Mouse (Mus musculus) liver, embryonic 14.5 days (tissue): Measurements from ENCODE around the gene N4bp2l1. TPM values are rescaled to one million over a fixed set of nuclear protein-coding genes. Genes with fewer than 3 reads are reported as not detected.

Experiments used
- ATAC-seq: fragments of 200-750 bp; cut with Nextera tagmentation; 2 replicates; pipeline ENCODE4 v1.8.0; 2017; ENCODE audit warnings: moderate number of reproducible peaks, mild to moderate bottlenecking, moderate library complexity; ENCODE audit not compliant: insufficient read depth
- DNase-seq, 3 experiments: peaks; one replicate each; pipeline ENCODE4 v3.0.0-alpha.2; 2012 to 2013; ENCODE audit warnings: low read depth in 3 of 3, low spot score in 3 of 3
- H3K27ac ChIP-seq: fragments of 300-500 bp; sonication (generic); 2 replicates; pipeline ENCODE4 v1.5.1; 2014; ENCODE audit warnings: moderate library complexity, mild to moderate bottlenecking, control low read depth, inconsistent platforms
- H3K27me3 ChIP-seq: fragments of 300-500 bp; sonication (generic); 2 replicates; pipeline ENCODE4 v1.6.1; 2014; ENCODE audit warnings: mild to moderate bottlenecking, low read length, moderate library complexity; ENCODE audit not compliant: control insufficient read depth, insufficient read depth
- H3K36me3 ChIP-seq: fragments of 300-500 bp; sonication (generic); replicated peaks from 2 replicates; pipeline ENCODE4 v1.6.1; 2014; ENCODE audit warnings: low read depth; ENCODE audit not compliant: control insufficient read depth, insufficient read depth
- H3K4me1 ChIP-seq, 2 experiments: fragments of 200-500 bp in 1 of 2; fragments of 300-500 bp in 1 of 2; sonication (generic) in 1 of 2; replicated peaks; 2 replicates each; pipeline ENCODE4 v1.6.1; 2012 to 2014; ENCODE audit warnings: antibody characterized with exemption in 1 of 2, inconsistent platforms in 1 of 2, low read length in 1 of 2; ENCODE audit not compliant: control insufficient read depth in 2 of 2, insufficient read depth in 2 of 2
- H3K4me2 ChIP-seq: fragments of 300-500 bp; sonication (generic); 2 replicates; pipeline ENCODE4 v1.6.1; 2014; ENCODE audit warnings: low read depth, mild to moderate bottlenecking, control low read depth, moderate library complexity
- H3K4me3 ChIP-seq, 2 experiments: fragments of 200-500 bp in 1 of 2; fragments of 300-500 bp in 1 of 2; sonication (generic) in 1 of 2; 2 replicates each; pipeline ENCODE4 v1.5.1; 2012 to 2014; ENCODE audit warnings: low read depth in 2 of 2, low read length in 2 of 2, mild to moderate bottlenecking in 2 of 2, control low read depth in 1 of 2, inconsistent platforms in 1 of 2, moderate library complexity in 1 of 2; ENCODE audit not compliant: insufficient read depth in 1 of 2
- H3K9ac ChIP-seq: fragments of 300-500 bp; sonication (generic); replicated peaks from 2 replicates; pipeline ENCODE4 v1.6.1; 2014; ENCODE audit warnings: mild to moderate bottlenecking, control low read depth, moderate library complexity
- H3K9me3 ChIP-seq: fragments of 300-500 bp; sonication (generic); 2 replicates; pipeline ENCODE4 v1.6.1; 2016; ENCODE audit warnings: low read length, mixed read lengths; ENCODE audit not compliant: control insufficient read depth
- CTCF ChIP-seq: IDR thresholded peaks from 2 replicates; pipeline ENCODE4 v1.5.1; 2016; ENCODE audit warnings: antibody characterized with exemption, low read depth, control low read depth
- EP300 ChIP-seq: IDR thresholded peaks from 2 replicates; pipeline ENCODE4 v1.6.1; 2016; ENCODE audit warnings: antibody characterized with exemption, low read depth
- WGBS: fragments of 180-500 bp; shearing (Covaris S2); extraction: QIAGEN DNeasy Blood & Tissue Kit; methylation state at CpG from one replicate; pipeline ENCODE4 v1.1.7; 2014; ENCODE audit not compliant: insufficient replicate concordance; 5-methylcytosine and 5-hydroxymethylcytosine counted together
- polyA plus RNA-seq, 2 experiments: library from polyadenylated mRNA; depleted of rRNA in 1 of 2; stranded (reverse) in 1 of 2; unstranded in 1 of 2; fragments of >200 nt; fragmentation: Nextera tagmentation in 1 of 2; extraction: Ambion mirVana in 1 of 2; gene quantifications; 2 replicates each; pipeline versions ENCODE4 v1.2.1 to v1.2.3; 2012 to 2014

Gene N4bp2l1
- polyA plus RNA-seq, 2 experiments, result 8.3 to 8.4 TPM

- no peak overlapping the region for H3K9ac ChIP-seq
- TF ChIP-seq EP300, result no peak
- no peak for TF ChIP-seq CTCF
- H3K27me3 ChIP-seq, result no peaks in the 10 kb centered on the region
- 77% methylated on average over 10 of the region's 10 CpGs for WGBS
- no peak overlapping the region for H3K4me2 ChIP-seq
- DNase-seq (no peak), ATAC-seq (no peak)
- H3K4me3 ChIP-seq, result no peak overlapping the region
- H3K27ac ChIP-seq, result no peak overlapping the region
- no peaks in the 10 kb centered on the region for H3K36me3 ChIP-seq
- H3K9me3 ChIP-seq, result no peaks in the 10 kb centered on the region
- 0 out of 4 replicates have a peak, but pooled peaks cover 0 to 4% of the 10 kb centered on the region in 2 experiments for H3K4me1 ChIP-seq
Measured at GRCm38 (mm10) chr5:150618599-150619355, 21.8 kb upstream of the N4bp2l1 start.

- Histone ChIP-seq H3K4me2 (no peak overlapping the region), H3K4me3 (no peak overlapping the region), H3K4me1 (no peaks in the 10 kb centered on the region), H3K9me3 (no peaks in the 10 kb centered on the region), H3K9ac (no peak overlapping the region), H3K36me3 (no peaks in the 10 kb centered on the region), H3K27ac (no peak overlapping the region), H3K27me3 (no peaks in the 10 kb centered on the region)
- DNase-seq (no peak), ATAC-seq (no peak)
- TF ChIP-seq CTCF (no peak), EP300 (no peak)
- WGBS, result 53% methylated on average over 3 of the region's 3 CpGs
Measured at GRCm38 (mm10) chr5:150616731-150617130, 19.7 kb upstream of the N4bp2l1 start.

- no peaks in the 10 kb centered on the region for H3K36me3 ChIP-seq
- H3K9me3 ChIP-seq, result no peaks in the 10 kb centered on the region
- H3K4me3 ChIP-seq, result no peak overlapping the region
- no peak overlapping the region for H3K27ac ChIP-seq
- no peaks in the 10 kb centered on the region for H3K4me1 ChIP-seq
- no peak overlapping the region for H3K9ac ChIP-seq
- ATAC-seq (no peak), DNase-seq (no peak)
- no peak for TF ChIP-seq CTCF
- TF ChIP-seq EP300, result no peak
- WGBS, result 83% methylated on average over 2 of the region's 2 CpGs
- no peaks in the 10 kb centered on the region for H3K27me3 ChIP-seq
- H3K4me2 ChIP-seq, result no peak overlapping the region
Measured at GRCm38 (mm10) chr5:150616216-150616615, 19.2 kb upstream of the N4bp2l1 start.

- H3K27ac ChIP-seq, result no peak overlapping the region
Measured at GRCm38 (mm10) chr5:150614054-150614453, 17.1 kb upstream of the N4bp2l1 start.

GRCm38 (mm10) chr5:150611697-150612096 lies 14.7 kb upstream of the N4bp2l1 start:
- 10% methylated on average over 12 of the region's 12 CpGs for WGBS
- ATAC-seq, result peak; percentile 51
- TF ChIP-seq CTCF (no peak), EP300 (no peak)

More at GRCm38 (mm10) chr5:150614054-150614453, 17.1 kb upstream of the N4bp2l1 start:
- Histone ChIP-seq H3K4me3 (no peak overlapping the region), H3K4me2 (no peak overlapping the region), H3K9me3 (no peaks in the 10 kb centered on the region), H3K9ac (no peak overlapping the region), H3K36me3 (no peaks in the 10 kb centered on the region), H3K4me1 (no peaks in the 10 kb centered on the region), H3K27me3 (no peaks in the 10 kb centered on the region)
- 70% methylated on average over 2 of the region's 2 CpGs for WGBS
- DNase-seq, result no peak
- no peak for ATAC-seq
- no peak for TF ChIP-seq EP300
- no peak for TF ChIP-seq CTCF

More at GRCm38 (mm10) chr5:150611697-150612096, 14.7 kb upstream of the N4bp2l1 start:
- no peaks in the 10 kb centered on the region for H3K36me3 ChIP-seq
- H3K9ac ChIP-seq, result no peak overlapping the region
- no peak overlapping the region for H3K4me3 ChIP-seq
- H3K27ac ChIP-seq, result no peak overlapping the region
- no peak overlapping the region for H3K4me2 ChIP-seq
- DNase-seq, result no peak
- no peaks in the 10 kb centered on the region for H3K9me3 ChIP-seq
- H3K27me3 ChIP-seq, result no peaks in the 10 kb centered on the region
- no peaks in the 10 kb centered on the region for H3K4me1 ChIP-seq
